12 mouse cellular contexts compared by ENCODE assay signal in the genomic region with DNA sequence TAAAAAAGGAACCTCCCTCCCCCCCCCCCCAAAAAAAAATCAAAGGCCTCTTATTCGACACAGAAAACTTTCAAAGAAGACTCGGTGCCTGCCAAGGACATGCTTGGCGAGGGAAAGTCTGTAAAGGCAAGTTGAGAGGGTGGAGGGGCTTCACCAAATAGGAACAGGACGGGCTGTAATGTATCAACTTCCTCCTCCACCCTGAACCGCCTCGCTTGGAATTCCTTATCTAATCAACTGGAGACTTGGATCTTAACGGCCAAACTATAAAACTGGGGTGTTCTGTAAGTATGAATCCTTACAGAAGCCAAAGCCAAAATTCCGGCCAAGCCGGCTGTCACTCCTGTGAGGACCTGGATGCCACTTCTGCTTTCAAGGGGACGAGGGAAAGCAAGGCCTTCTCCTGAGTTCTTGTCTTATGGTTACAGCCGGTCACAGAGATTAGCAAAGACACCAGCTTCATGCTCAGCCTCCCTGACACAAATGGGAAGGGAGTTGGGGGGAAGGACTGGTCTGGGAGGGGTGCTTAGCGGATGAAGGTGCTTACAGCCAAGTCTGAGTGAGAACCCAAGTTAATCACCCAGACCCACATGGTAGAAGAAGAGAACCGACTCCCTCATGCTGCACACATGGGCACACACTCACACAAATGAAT. TPM values are rescaled to one million over a fixed set of nuclear protein-coding genes. Genes with fewer than 3 reads are reported as not detected.
DNase-seq lines count a peak whose midpoint lies in the region; ATAC-seq and TF ChIP-seq lines count a peak whose summit lies in the region.
"Had no signal": no experiment of that assay in that cellular context is flagged by ENCODE, and none has a peak within 500 bp of the region (broad histone marks: within the 10 kb centered on the region; RNA-seq: fewer than 3 reads in every experiment).

No protein-coding gene starts in this region.

- TF ChIP-seq EP300 in CH12.LX (IDR thresholded peaks at IDR 0.05; ENCODE audit: low read length), result no peak

- DNase-seq in CH12.LX (ENCODE audit: extremely low read depth), result peak; percentile 43
- DNase-seq in lung, postnatal 10 days, result peak; percentile 59
- no peak for DNase-seq in frontal cortex, postnatal 36 days (ENCODE audit: low spot score in 2 of 2)
- no peak for DNase-seq in Muller cell, postnatal 12 days (ENCODE audit: inconsistent ontology term)
- DNase-seq: kidney, postnatal 14 days; right cerebral cortex, adult 18-20 months had no signal

- TF ChIP-seq RAD21 in CH12.LX (IDR thresholded peaks at IDR 0.05; ENCODE audit: low read depth, low read length), result no peak

- 21% methylated on average over 13 of the region's 13 CpGs for WGBS in heart, embryonic 16.5 days
- 72% methylated on average over 13 of the region's 13 CpGs for WGBS in midbrain, embryonic 16.5 days

- no peaks in the 10 kb centered on the region for H3K79me2 ChIP-seq in CH12.LX (replicated peaks; ENCODE audit: control insufficient read depth, extremely low read depth, insufficient read depth, poor library complexity, severe bottlenecking)

- H3K4me3 ChIP-seq in CH12.LX (replicated peaks in 1 of 3; ENCODE audit: low read depth in 2 of 3, low read length in 2 of 3, poor library complexity in 1 of 3), result peak overlapping the region in 1 of 3 experiments; percentile 28
- no peak overlapping the region for H3K4me3 ChIP-seq in heart, embryonic 16.5 days (ENCODE audit: low read length)
- H3K4me3 ChIP-seq in midbrain, embryonic 16.5 days (ENCODE audit: low read depth, low read length), result no peak overlapping the region
- H3K4me3 ChIP-seq: erythroblast, embryonic 14.5 days; megakaryocyte, embryonic 14.5 days had no signal

- no peaks in the 10 kb centered on the region for H3K9me3 ChIP-seq in CH12.LX (replicated peaks; ENCODE audit: low read length)
- no peaks in the 10 kb centered on the region for H3K9me3 ChIP-seq in heart, embryonic 16.5 days (replicated peaks; ENCODE audit: control insufficient read depth, low read length)
- H3K9me3 ChIP-seq in midbrain, embryonic 16.5 days (replicated peaks; ENCODE audit: control insufficient read depth, low read length, poor library complexity, severe bottlenecking), result no peaks in the 10 kb centered on the region
- H3K9me3 ChIP-seq: megakaryocyte, embryonic 14.5 days had no signal

- no peak for TF ChIP-seq CTCF in CH12.LX (conservative IDR thresholded peaks at IDR 0.05 in 1 of 2, IDR thresholded peaks at IDR 0.05 in 1 of 2; ENCODE audit: low read depth in 2 of 2, low read length in 2 of 2)

- H3K36me3 ChIP-seq in CH12.LX (replicated peaks in 1 of 2; ENCODE audit: control insufficient read depth in 1 of 2, insufficient read depth in 1 of 2, low read length in 1 of 2), result no peaks in the 10 kb centered on the region
- H3K36me3 ChIP-seq in heart, embryonic 16.5 days (ENCODE audit: control insufficient read depth, insufficient read depth), result no peaks in the 10 kb centered on the region
- H3K36me3 ChIP-seq in midbrain, embryonic 16.5 days (ENCODE audit: control insufficient read depth, insufficient read depth, low read length), result no peaks in the 10 kb centered on the region

- peaks cover 31 to 67% of the 10 kb centered on the region in 2 experiments for H3K4me1 ChIP-seq in CH12.LX (ENCODE audit: control insufficient read depth in 1 of 2, insufficient read depth in 2 of 2)
- peaks cover 16% of the 10 kb centered on the region for H3K4me1 ChIP-seq in heart, embryonic 16.5 days (ENCODE audit: control insufficient read depth, insufficient read depth, low read length)
- H3K4me1 ChIP-seq in midbrain, embryonic 16.5 days (ENCODE audit: control insufficient read depth, insufficient read depth, low read length), result peaks cover 5% of the 10 kb centered on the region

- no peak for TF ChIP-seq POLR2A in CH12.LX (IDR thresholded peaks at IDR 0.05; ENCODE audit: low read depth, low read length)

- H3K27ac ChIP-seq in CH12.LX (ENCODE audit: insufficient read depth, low read depth), result peak overlapping the region; percentile 51
- H3K27ac ChIP-seq in heart, embryonic 16.5 days (ENCODE audit: low read length), result peak overlapping the region; percentile 36
- no peak overlapping the region for H3K27ac ChIP-seq in midbrain, embryonic 16.5 days (ENCODE audit: low read length)

- H3K4me2 ChIP-seq in CH12.LX (ENCODE audit: insufficient read depth, low read depth, poor library complexity, severe bottlenecking), result peak overlapping the region; percentile 30; the same call in 1 of the 2 replicates
- H3K4me2 ChIP-seq in heart, embryonic 16.5 days (ENCODE audit: low read depth, low read length), result peak overlapping the region; percentile 14; the same call in 1 of the 2 replicates
- H3K4me2 ChIP-seq in midbrain, embryonic 16.5 days (ENCODE audit: low read length), result no peak overlapping the region

- 0 out of 2 replicates have a peak, but pooled peaks have one; percentile 14 for ATAC-seq in common myeloid progenitor, adult 5-6 weeks (replicated peaks; ENCODE audit: low read depth, poor library complexity, severe bottlenecking)
- 0 out of 2 replicates have a peak, but pooled peaks have one; percentile 23 for ATAC-seq in heart, embryonic 16.5 days (replicated peaks; ENCODE audit: extremely low read depth, insufficient read depth, low FRiP score)
- ATAC-seq in midbrain, embryonic 16.5 days, result no peak
- ATAC-seq: activated CD4-positive, CD25-positive, alpha-beta regulatory T cell, adult 4 months had no signal

- in situ Hi-C loops in CH12.LX (cut with MboI; ENCODE audit: low pct_ligation_motif_present, low pct_unique_long_range_greater_than_20kb, low sequenced_read_pairs), result no loop called here

- dilution Hi-C loops in CH12.LX (cut with MboI; ENCODE audit: extremely low pct_ligation_motif_present, extremely low pct_unique_long_range_greater_than_20kb, low sequenced_read_pairs), result no loop called here

- H3K27me3 ChIP-seq in CH12.LX (replicated peaks), result no peaks in the 10 kb centered on the region
- H3K27me3 ChIP-seq in heart, embryonic 16.5 days (ENCODE audit: control insufficient read depth, insufficient read depth, low read length), result no peaks in the 10 kb centered on the region
- no peaks in the 10 kb centered on the region for H3K27me3 ChIP-seq in midbrain, embryonic 16.5 days (ENCODE audit: control insufficient read depth, insufficient read depth, low read depth, low read length)

- no peak overlapping the region for H3K9ac ChIP-seq in CH12.LX (ENCODE audit: insufficient read depth, low read depth)
- no peak overlapping the region for H3K9ac ChIP-seq in heart, embryonic 16.5 days (ENCODE audit: low read length)
- H3K9ac ChIP-seq in midbrain, embryonic 16.5 days (ENCODE audit: low read depth, low read length), result no peak overlapping the region

TF ChIP-seq in CH12.LX, 34 proteins besides CTCF, POLR2A, EP300 and RAD21:
- TF ChIP-seq CHD2 (IDR thresholded peaks at IDR 0.05; ENCODE audit: low read length), result no peak
- peak; percentile 54 for TF ChIP-seq ZNF384 (IDR thresholded peaks at IDR 0.05; ENCODE audit: low read depth, low read length)
- TF ChIP-seq PAX5 (IDR thresholded peaks at IDR 0.05; ENCODE audit: low read length), result no peak
- no peak for TF ChIP-seq MAZ (IDR thresholded peaks at IDR 0.05; ENCODE audit: low read depth, low read length)
- no peak for TF ChIP-seq MYC (IDR thresholded peaks at IDR 0.05; ENCODE audit: low read depth, low read length)
- no peak for TF ChIP-seq ZKSCAN1 (IDR thresholded peaks at IDR 0.05; ENCODE audit: borderline replicate concordance, low read depth, low read length)
TF ChIP-seq in CH12.LX: peak in this region for 1.

RNA-seq across cellular contexts. Expression of a gene that starts 34.7 kb away (rescaled TPM):
- total RNA-seq in CH12.LX (2012; rRNA removed) (not detected in 2 replicates), CH12.LX (2014; rRNA removed) (not detected in 2 replicates)
- not detected in 2 replicates for polyA plus RNA-seq in CH12.LX (2012; ENCODE audit: insufficient read length, low read depth)
- total RNA-seq in common myeloid progenitor, adult 5-6 weeks (2017), result 2.1 and 2.8 TPM in 2 replicates
- polyA plus RNA-seq in heart, embryonic 16.5 days (2015; fragmentation: Nextera tagmentation; extraction: Ambion mirVana), result 4.4 and 4.7 TPM in 2 replicates
- polyA plus RNA-seq in midbrain, embryonic 16.5 days (2015; fragmentation: Nextera tagmentation; extraction: Ambion mirVana), result 19.3 and 19.9 TPM in 2 replicates
- polyA plus RNA-seq: erythroblast, embryonic 14.5 days had no signal

RNA-seq across cellular contexts. Expression of a gene that starts 50.3 kb away (rescaled TPM):
- total RNA-seq in CH12.LX (2012; rRNA removed) (not detected in 2 replicates), CH12.LX (2014; rRNA removed) (not detected in 2 replicates)
- polyA plus RNA-seq in CH12.LX (2012; ENCODE audit: insufficient read length, low read depth), result not detected in 2 replicates
- total RNA-seq in common myeloid progenitor, adult 5-6 weeks (2017), result 37.5 and 43.5 TPM in 2 replicates
- polyA plus RNA-seq in heart, embryonic 16.5 days (2015; fragmentation: Nextera tagmentation; extraction: Ambion mirVana), result 17.8 and 30.0 TPM in 2 replicates
- polyA plus RNA-seq in midbrain, embryonic 16.5 days (2015; fragmentation: Nextera tagmentation; extraction: Ambion mirVana), result 7.2 and 7.6 TPM in 2 replicates

Comparison
In these comparisons a context has a peak if more than half of its experiments do, and no peak if none do; other contexts are left out.
1. DNase-seq: peak in CH12.LX (single experiment) and lung, postnatal 10 days (single experiment); none in frontal cortex, postnatal 36 days (0 of 2) and Muller cell, postnatal 12 days (single experiment).